Mouse (Mus musculus) intestine, postnatal 0 days (tissue): ENCODE results near the gene Gm5901. TPM values are rescaled to one million over a fixed set of nuclear protein-coding genes. Genes with fewer than 3 reads are reported as not detected.
A peak's percentile ranks its signal among the peaks of the same experiment; 100 is the strongest.
"Not testable (repeated sequence)": the region's sequence is repeated elsewhere in the genome, so short reads cannot be mapped to it uniquely, and the experiment has no call there.

Source experiments
- ATAC-seq: fragments of 200-750 bp; cut with Nextera tagmentation; 2 replicates; pipeline ENCODE4 v1.8.0; 2017; ENCODE audit warnings: mild to moderate bottlenecking, moderate TSS enrichment, moderate library complexity
- H3K27ac ChIP-seq: fragments of 300-500 bp; sonication (generic); 2 replicates; pipeline ENCODE4 v1.5.1; 2014; ENCODE audit warnings: mild to moderate bottlenecking, low read depth, low read length, moderate library complexity
- H3K27me3 ChIP-seq: fragments of 300-500 bp; sonication (generic); replicated peaks from 2 replicates; pipeline ENCODE4 v1.6.1; 2014; ENCODE audit warnings: low read length, mixed read lengths; ENCODE audit not compliant: control insufficient read depth, insufficient read depth
- H3K36me3 ChIP-seq: fragments of 300-500 bp; sonication (generic); 2 replicates; pipeline ENCODE4 v1.6.1; 2014; ENCODE audit warnings: mild to moderate bottlenecking, moderate library complexity; ENCODE audit not compliant: control insufficient read depth, insufficient read depth
- H3K4me1 ChIP-seq: fragments of 300-500 bp; sonication (generic); replicated peaks from 2 replicates; pipeline ENCODE4 v1.6.1; 2014; ENCODE audit warnings: antibody characterized with exemption, low read length, mixed read lengths; ENCODE audit not compliant: control insufficient read depth, insufficient read depth
- H3K4me2 ChIP-seq: fragments of 300-500 bp; sonication (generic); replicated peaks from 2 replicates; pipeline ENCODE4 v1.6.1; 2014; ENCODE audit warnings: low read depth, mild to moderate bottlenecking, moderate library complexity
- H3K4me3 ChIP-seq: fragments of 300-500 bp; sonication (generic); 2 replicates; pipeline ENCODE4 v1.5.1; 2014; ENCODE audit warnings: low read depth, low read length
- H3K9ac ChIP-seq: fragments of 300-500 bp; sonication (generic); 2 replicates; pipeline ENCODE4 v1.6.1; 2014; ENCODE audit warnings: mild to moderate bottlenecking, low read depth, low read length
- H3K9me3 ChIP-seq: fragments of 300-500 bp; sonication (generic); 2 replicates; pipeline ENCODE4 v1.6.1; 2016; ENCODE audit warnings: mixed run types; ENCODE audit not compliant: control insufficient read depth
- CTCF ChIP-seq: sonication (generic); IDR thresholded peaks from 2 replicates; pipeline ENCODE4 v1.5.1; 2016; ENCODE audit warnings: low read depth, mild to moderate bottlenecking, control low read depth, antibody characterized with exemption, moderate library complexity
- WGBS: fragments of 180-500 bp; shearing (Covaris S2); extraction: QIAGEN DNeasy Blood & Tissue Kit; methylation state at CpG from one replicate; pipeline ENCODE4 v1.1.7; 2014; 5-methylcytosine and 5-hydroxymethylcytosine counted together
- polyA plus RNA-seq: library from polyadenylated mRNA; unstranded; fragments of >200 nt; fragmentation: Nextera tagmentation; extraction: Ambion mirVana; gene quantifications from 2 replicates; pipeline ENCODE4 v1.2.1, GENCODE M21; 2015

Gm5901 gene
- polyA plus RNA-seq, 1 experiment from 2014 or later, result not detected

GRCm38 (mm10) chr7:105399058-105399934 is 24.5 kb downstream of the Gm5901 start:
- under 1% methylated on average over 25 of the region's 25 CpGs for WGBS
- H3K4me3 ChIP-seq, result peak overlapping the region; percentile 91
- H3K4me1 ChIP-seq, result no peaks in the 10 kb centered on the region; the same call in 1 of the 2 replicates
- TF ChIP-seq CTCF, result no peak
- peak overlapping the region; percentile 82 for H3K9ac ChIP-seq
- ATAC-seq, result no peak
- H3K36me3 ChIP-seq, result no peaks in the 10 kb centered on the region
- H3K27ac ChIP-seq, result peak overlapping the region; percentile 84
- no peaks in the 10 kb centered on the region for H3K9me3 ChIP-seq
- H3K27me3 ChIP-seq, result no peaks in the 10 kb centered on the region
- H3K4me2 ChIP-seq, result peak overlapping the region; percentile 82

DNA sequence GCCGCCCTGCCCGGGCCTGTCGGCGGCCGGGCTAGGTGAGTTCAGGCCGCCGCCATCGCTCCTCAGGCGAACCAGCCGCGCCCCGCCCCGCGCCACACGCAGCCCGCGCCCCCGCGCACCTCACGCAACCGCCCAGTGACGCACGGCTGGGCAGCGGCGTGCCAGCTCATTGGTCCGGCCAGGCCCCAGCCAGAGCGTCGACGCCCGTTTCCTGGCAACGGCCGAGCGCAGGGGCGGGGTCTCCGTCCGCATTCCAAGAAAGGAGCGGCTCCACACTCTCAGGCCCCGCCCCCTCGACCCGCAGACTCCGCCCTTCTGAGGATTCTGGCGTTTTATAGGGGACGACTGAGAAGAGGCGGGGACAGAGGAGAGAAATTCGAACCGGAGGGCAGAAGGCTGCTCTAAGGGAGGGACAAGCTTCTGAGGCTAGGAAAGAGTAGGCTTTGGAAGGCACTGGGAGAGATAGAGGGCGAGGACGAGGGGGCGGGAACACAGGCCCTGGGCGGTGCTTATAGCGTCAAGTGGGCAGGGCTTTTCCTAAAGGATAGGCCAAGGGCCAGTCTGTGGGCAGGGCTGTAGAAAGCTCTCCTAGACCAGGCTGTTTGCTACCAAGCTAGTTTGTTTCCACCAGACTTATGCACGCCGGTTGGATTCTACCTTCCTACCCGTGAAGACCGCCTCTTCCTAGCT is 25.2 kb downstream of the Gm5901 start, which contains the start of gene Fam160a2:
Gene Fam160a2 (minus strand): TSS at position 120 of the 690 bp plus-strand sequence.
- Histone ChIP-seq H3K27me3 (no peaks in the 10 kb centered on the region), H3K9me3 (no peaks in the 10 kb centered on the region), H3K4me3 (peak within 1 kb of the TSS; percentile 91), H3K4me1 (no peaks in the 10 kb centered on the region; the same call in 1 of the 2 replicates), H3K27ac (peak within 1 kb of the TSS; percentile 84), H3K4me2 (peak within 1 kb of the TSS; percentile 82), H3K9ac (peak within 1 kb of the TSS; percentile 82), H3K36me3 (no peaks in the 10 kb centered on the region)
- peak; percentile 97 for ATAC-seq
- under 1% methylated on average over 55 of the region's 55 CpGs for WGBS
- no peak for TF ChIP-seq CTCF

- Histone ChIP-seq H3K4me3 (no peak within 1 kb of the TSS), H3K27ac (no peak within 1 kb of the TSS), H3K4me2 (no peak within 1 kb of the TSS), H3K36me3 (no peaks in the 10 kb centered on the region), H3K9ac (no peak within 1 kb of the TSS), H3K27me3 (no peaks in the 10 kb centered on the region), H3K4me1 (no peaks in the 10 kb centered on the region), H3K9me3 (no peaks in the 10 kb centered on the region)
- 68% methylated on average over 5 of the region's 5 CpGs for WGBS
- no peak for ATAC-seq
- no peak for TF ChIP-seq CTCF
These were observed 29.4 kb downstream of the Gm5901 start, which contains the start of gene Cnga4 for GRCm38 (mm10) chr7:105404268-105404667. Gene Cnga4 (plus strand): TSS chr7:105404568.

GRCm38 (mm10) chr7:105406322-105406721 is 31.5 kb downstream of the Gm5901 start:
- no peaks in the 10 kb centered on the region for H3K27me3 ChIP-seq
- no peaks in the 10 kb centered on the region for H3K9me3 ChIP-seq
- TF ChIP-seq CTCF, result no peak
- WGBS, result 68% methylated on average over 1 of the region's 1 CpGs
- H3K27ac ChIP-seq, result no peak overlapping the region
- no peaks in the 10 kb centered on the region for H3K4me1 ChIP-seq
- ATAC-seq, result no peak
- no peak overlapping the region for H3K4me3 ChIP-seq
- no peaks in the 10 kb centered on the region for H3K36me3 ChIP-seq
- H3K4me2 ChIP-seq, result no peak overlapping the region
- no peak overlapping the region for H3K9ac ChIP-seq

DNA sequence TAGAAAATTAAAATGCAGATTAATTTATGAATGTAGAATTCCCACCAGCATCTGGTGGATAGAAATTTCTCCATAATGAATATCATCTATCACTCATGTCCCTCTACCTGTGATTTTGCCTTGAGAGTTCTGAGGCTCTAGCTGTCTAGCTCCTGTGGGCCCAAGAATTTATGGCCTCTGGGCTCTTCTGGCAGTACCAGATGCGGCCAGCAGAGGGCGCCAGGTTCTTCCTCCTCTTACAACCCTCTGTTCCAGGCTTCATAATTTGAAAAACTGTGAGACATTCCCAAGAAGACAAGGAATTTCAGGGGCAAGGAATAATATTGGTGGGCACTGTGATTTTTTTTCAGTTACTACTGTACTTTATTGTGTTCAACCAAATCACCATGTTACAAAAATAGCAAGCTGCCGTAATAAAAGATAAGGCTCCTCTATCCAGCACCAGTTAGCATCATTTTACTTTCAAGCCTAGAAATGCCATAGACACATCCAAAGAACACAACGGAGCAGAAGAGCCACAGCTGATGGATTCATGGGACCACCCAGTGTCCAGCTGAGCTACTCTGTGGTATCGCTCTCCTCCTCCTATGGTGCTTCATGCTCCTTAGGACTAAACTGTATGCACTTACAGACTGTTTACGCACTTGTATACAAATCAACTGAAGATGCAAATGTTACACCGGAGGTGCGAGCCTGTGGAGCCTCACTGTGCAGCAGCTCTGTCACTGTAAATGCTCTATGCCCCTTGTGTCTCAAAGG is 37.2 kb downstream of the Gm5901 start:
- ATAC-seq, H3K4me1 ChIP-seq, H3K9ac ChIP-seq, H3K4me2 ChIP-seq, H3K27me3 ChIP-seq, H3K27ac ChIP-seq, H3K4me3 ChIP-seq, H3K9me3 ChIP-seq, H3K36me3 ChIP-seq: not testable (repeated sequence)
- peak; percentile 88 for TF ChIP-seq CTCF
- WGBS, result 45% methylated on average over 8 of the region's 8 CpGs
